Mouse (Mus musculus) bone marrow macrophage, adult 2 months (primary cell): Measurements from ENCODE around the gene Nabp2. TPM values are rescaled to one million over a fixed set of nuclear protein-coding genes. Genes with fewer than 3 reads are reported as not detected.

ENCODE experiments used
- H3K27ac ChIP-seq: 2 replicates; pipeline ENCODE4 v1.5.1; 2012; ENCODE audit warnings: low read depth, low read length; ENCODE audit not compliant: insufficient read depth
- H3K4me1 ChIP-seq: 2 replicates; pipeline ENCODE4 v1.6.1; 2012; ENCODE audit warnings: low read length; ENCODE audit not compliant: control insufficient read depth, insufficient read depth
- H3K4me3 ChIP-seq: 2 replicates; pipeline ENCODE4 v1.5.1; 2012; ENCODE audit warnings: mild to moderate bottlenecking, low read length, moderate library complexity; ENCODE audit not compliant: insufficient read depth
- CTCF ChIP-seq: IDR thresholded peaks from 2 replicates; pipeline ENCODE4 v1.5.1; 2012; ENCODE audit warnings: low read depth, mild to moderate bottlenecking, low read length, moderate library complexity
- POLR2A ChIP-seq: IDR thresholded peaks from 2 replicates; pipeline ENCODE4 v1.6.1; 2012; ENCODE audit warnings: mild to moderate bottlenecking, low read depth, low read length, borderline replicate concordance
- polyA plus RNA-seq: library from polyadenylated mRNA; stranded (reverse); fragments of >200 nt; gene quantifications from 2 replicates; pipeline ENCODE4 v1.2.4, GENCODE M21; 2012; ENCODE audit not compliant: missing spikeins, insufficient read depth, insufficient read length

The Nabp2 gene
- polyA plus RNA-seq, 1 experiment = 62.7 TPM

DNA sequence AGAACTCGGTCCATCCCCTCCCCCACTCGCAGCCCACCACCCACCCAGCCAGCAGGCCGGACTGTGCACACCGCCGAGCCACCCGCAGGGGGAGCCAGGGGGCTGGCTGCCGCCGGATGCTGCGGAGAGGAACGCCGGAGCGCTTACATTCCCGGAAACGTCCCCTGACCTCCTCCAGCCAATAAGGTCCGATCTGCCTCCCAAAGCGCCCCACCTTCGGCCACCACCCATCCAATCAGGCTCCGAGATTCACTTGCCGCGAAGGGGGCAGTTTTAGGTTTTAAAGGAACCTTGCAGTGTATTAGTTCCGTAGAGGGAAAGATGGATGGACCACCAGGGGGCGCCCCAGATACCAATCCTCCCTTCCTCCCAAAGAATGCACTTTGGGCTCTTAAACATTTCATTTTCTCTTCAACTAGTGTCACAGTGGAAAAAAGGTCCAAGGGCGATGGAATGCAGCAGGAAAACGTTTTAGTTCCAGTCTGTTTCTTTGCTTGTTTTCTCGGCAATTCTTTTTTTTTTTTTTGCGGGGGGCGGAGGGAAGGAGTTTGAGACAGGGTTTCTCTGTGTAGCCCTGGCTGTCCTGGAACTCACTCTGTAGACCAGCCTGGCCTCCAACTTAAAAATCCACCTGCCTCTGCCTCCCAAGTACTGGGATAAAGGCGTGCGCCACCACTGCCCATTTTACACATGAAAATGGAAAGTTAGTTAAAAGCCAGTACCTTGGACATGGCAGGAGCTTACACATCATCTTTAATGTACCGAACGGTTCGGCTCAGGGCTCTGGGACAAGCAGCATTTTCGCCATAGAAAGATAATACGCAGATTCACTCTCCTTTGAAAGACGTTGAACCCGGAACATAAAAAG is 1.4 kb downstream of the Nabp2 start:
- TF ChIP-seq POLR2A (no peak), CTCF (peak; percentile 36; the same call in 1 of the 2 replicates)
- peak overlapping the region; percentile 82 for H3K27ac ChIP-seq
- H3K4me3 ChIP-seq = peak overlapping the region; percentile 83
- peaks cover 28% of the 10 kb centered on the region for H3K4me1 ChIP-seq

DNA sequence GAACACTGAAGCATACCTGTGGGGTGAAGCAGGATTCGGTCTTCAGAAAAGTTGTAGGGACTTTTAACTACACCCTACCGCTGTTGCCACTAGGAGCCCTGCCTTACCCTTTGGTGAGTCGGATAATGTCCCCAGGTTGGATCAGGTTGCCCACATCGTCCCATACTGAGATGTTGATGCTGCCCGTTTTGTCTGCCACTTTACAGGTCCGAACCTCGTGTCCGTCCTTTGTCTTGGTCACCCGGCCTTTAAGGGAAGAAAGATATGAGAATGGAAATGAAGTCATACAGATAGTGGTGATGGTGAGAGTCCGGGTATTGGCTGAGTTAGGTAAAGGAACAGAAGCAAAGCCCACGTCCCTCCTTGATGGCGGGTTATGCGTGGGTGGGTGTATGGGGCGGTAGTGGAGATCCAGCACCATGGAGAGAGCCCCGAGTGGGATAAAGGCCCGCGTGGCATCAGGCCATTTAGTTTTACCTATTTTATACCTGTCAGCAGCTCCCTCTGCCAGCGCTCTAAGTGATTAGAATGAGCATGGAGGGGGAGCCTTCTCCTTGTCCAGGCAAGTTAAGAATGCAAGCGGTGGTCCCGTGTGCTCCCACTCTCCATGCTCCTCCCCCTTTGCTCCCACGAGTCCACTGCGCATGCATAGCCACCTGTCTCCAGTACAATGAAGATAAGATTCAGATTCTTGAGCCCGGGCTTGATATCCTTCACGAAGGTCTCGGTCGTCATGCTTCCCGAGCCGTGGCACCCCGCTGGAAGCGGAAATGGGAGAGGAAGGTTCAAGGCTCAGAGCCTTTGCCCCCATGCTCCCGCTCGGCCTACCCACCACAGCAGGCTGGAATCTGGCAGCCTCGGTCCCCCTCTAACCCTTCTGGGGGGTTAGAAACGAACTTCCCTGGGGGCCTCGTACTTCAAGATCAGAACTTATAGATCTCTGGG is 2.4 kb downstream of the Nabp2 start:
- peak overlapping the region; percentile 1; the same call in 1 of the 2 replicates for H3K27ac ChIP-seq
- peak overlapping the region; percentile 83 for H3K4me3 ChIP-seq
- H3K4me1 ChIP-seq = peaks cover 20% of the 10 kb centered on the region
- TF ChIP-seq POLR2A (no peak), CTCF (no peak)

DNA sequence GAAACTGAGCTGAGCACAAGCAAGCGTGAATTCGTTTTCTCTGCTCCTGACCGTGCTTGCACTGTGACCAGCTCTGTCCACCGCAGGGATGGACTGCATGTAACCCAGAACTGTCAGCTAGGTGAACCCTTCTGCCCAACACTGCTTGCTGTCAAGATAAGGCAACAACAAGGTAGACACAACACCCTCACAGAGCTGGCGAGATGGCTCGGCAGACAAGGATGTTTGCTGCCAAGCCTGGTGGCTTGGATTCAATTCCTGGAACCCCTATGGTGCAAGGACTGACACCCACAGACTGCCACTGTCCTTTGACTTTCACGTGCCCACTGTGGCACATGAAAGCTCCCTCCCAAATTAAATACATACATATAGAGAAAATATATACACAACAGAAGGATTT is 7.4 kb downstream of the Nabp2 start:
- Histone ChIP-seq H3K27ac (no peak overlapping the region), H3K4me1 (peaks cover 6% of the 10 kb centered on the region), H3K4me3 (no peak overlapping the region)
- TF ChIP-seq POLR2A = no peak
- TF ChIP-seq CTCF = no peak

DNA sequence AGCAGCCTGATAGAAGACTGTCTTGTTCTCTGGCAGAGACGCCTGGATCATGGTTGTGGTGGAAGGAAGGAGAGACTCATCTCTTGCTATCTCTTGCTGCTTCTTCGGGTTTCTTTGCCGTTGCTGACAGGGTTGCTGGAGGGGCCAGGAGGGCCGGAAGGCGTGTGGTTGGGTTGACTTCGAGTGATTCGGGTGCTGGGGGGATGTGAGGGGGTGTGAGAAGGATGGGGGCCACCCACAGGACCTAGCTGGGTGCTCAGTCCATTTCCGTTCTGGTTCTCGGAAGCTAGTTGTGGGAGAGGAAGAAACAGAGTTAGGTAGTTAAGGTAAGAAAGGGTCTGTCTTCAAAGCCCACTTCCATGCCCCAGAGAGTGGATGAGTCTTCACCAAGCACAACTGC is 9.7 kb downstream of the Nabp2 start:
- Histone ChIP-seq H3K27ac (no peak overlapping the region), H3K4me3 (no peak overlapping the region), H3K4me1 (no peaks in the 10 kb centered on the region)
- TF ChIP-seq POLR2A = no peak
- no peak for TF ChIP-seq CTCF

DNA sequence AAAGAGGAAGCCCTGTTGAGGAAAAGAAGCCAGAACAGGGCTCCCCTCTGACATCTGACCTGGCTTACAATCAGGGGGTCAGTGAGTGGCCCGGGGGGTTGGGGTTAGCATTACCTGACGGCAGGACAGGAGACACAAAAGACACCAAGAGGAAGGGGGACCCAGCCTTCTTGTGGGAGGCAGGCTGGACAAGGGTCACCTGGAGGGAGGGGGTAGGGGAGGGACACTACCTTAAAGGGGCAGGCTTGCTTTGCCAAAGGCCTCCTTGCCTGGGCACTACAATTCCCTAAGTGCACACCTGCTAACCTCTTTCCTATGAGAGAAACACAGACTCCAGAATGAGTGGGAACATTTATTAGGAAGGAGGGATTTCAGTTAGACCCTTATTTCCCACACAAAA is 10.2 kb downstream of the Nabp2 start, which contains the start of gene Slc39a5:
Gene Slc39a5 (minus strand): TSS at position 174 of the 400 bp plus-strand sequence.
- H3K4me3 ChIP-seq = no peak within 1 kb of the TSS
- no peak within 1 kb of the TSS for H3K27ac ChIP-seq
- TF ChIP-seq CTCF (no peak), POLR2A (no peak)
- H3K4me1 ChIP-seq = no peaks in the 10 kb centered on the region

DNA sequence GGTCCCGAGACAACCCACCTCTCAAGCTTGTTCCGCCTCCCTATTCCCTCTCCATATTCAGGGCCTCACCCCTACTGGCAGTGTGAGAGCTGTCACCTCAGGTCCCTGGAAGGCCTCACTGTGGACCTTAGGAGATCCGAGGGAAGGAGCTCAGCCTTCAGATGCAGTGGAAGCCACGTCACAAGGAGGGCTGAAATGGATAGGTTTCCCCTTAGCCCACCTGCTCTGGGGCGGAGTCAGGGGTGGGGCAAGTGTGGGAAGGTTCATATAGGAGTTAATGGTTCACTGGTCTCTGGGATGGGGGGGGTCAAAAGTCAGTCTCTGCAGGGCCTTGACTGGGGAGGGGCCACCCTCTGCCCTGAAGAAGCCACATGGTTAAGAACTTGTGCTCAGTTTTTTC is 11.0 kb downstream of the Nabp2 start:
- TF ChIP-seq POLR2A (no peak), CTCF (no peak)
- Histone ChIP-seq H3K4me1 (no peaks in the 10 kb centered on the region), H3K27ac (no peak overlapping the region), H3K4me3 (no peak overlapping the region)

GRCm38 (mm10) chr10:128397466-128397865 is 13.8 kb downstream of the Nabp2 start:
- no peaks in the 10 kb centered on the region for H3K4me1 ChIP-seq
- no peak overlapping the region for H3K27ac ChIP-seq
- H3K4me3 ChIP-seq = no peak overlapping the region
- no peak for TF ChIP-seq CTCF
- TF ChIP-seq POLR2A = no peak

GRCm38 (mm10) chr10:128396716-128397264 is 14.5 kb downstream of the Nabp2 start:
- Histone ChIP-seq H3K4me1 (no peaks in the 10 kb centered on the region), H3K27ac (no peak overlapping the region)
- TF ChIP-seq POLR2A = no peak
- no peak for TF ChIP-seq CTCF

GRCm38 (mm10) chr10:128396017-128396673 is 15.1 kb downstream of the Nabp2 start:
- Histone ChIP-seq H3K4me3 (no peak overlapping the region), H3K27ac (no peak overlapping the region), H3K4me1 (no peaks in the 10 kb centered on the region)
- TF ChIP-seq CTCF = no peak
- no peak for TF ChIP-seq POLR2A

More at GRCm38 (mm10) chr10:128396716-128397264, 14.5 kb downstream of the Nabp2 start:
- no peak overlapping the region for H3K4me3 ChIP-seq
